Mouse (Mus musculus) layer of hippocampus, adult 8-10 months (tissue): Measurements from ENCODE around the gene Tpp2. TPM values are rescaled to one million over a fixed set of nuclear protein-coding genes. Genes with fewer than 3 reads are reported as not detected.
"Not testable (repeated sequence)": the region's sequence is repeated elsewhere in the genome, so short reads cannot be mapped to it uniquely, and the experiment has no call there.

Experiments
- DNase-seq, 2 experiments: peaks; one replicate each; pipeline ENCODE4 v3.0.0; 2022; ENCODE audit warnings: low spot score in 2 of 2
- microRNA-seq, 2 experiments: library from miRNA; unstranded; fragments of <30 nt; microRNA quantifications; one replicate each; pipeline ENCODE4 v1.2.0; 2022
- total RNA-seq, 4 experiments: library from RNA; stranded (reverse); gene quantifications; 2 replicates each; pipeline ENCODE4 v1.2.4; 2022

Tpp2 gene
- total RNA-seq, 4 experiments from 2014 or later = 50.9 to 54.9 (median 51.3) TPM

DNA sequence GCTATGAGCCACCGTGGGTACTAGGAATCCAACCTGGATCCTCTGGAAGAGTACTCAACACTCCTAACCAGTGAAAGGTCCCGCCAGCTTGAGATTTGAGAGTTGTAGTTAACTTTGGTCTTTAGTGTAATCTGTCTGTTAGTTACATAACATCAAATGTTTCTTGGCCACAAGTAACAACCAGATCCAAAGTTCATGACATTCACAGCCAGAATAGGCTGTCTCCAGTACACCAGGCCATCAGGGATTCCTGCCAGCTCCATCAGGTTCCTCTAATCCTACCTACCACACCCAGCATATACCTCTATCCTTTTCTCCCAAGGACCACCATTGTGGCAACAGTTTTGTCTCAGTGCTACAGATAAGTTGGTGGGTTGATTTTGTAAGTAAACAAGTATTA lies 82.1 kb downstream of the Tpp2 start:
- DNase-seq = no peak

- no peak for DNase-seq
These were observed 86.5 kb downstream of the Tpp2 start, which contains the start of gene Mettl21c for GRCm38 (mm10) chr1:44019934-44020333. Mettl21c (minus strand) TSS chr1:44020034.

DNA sequence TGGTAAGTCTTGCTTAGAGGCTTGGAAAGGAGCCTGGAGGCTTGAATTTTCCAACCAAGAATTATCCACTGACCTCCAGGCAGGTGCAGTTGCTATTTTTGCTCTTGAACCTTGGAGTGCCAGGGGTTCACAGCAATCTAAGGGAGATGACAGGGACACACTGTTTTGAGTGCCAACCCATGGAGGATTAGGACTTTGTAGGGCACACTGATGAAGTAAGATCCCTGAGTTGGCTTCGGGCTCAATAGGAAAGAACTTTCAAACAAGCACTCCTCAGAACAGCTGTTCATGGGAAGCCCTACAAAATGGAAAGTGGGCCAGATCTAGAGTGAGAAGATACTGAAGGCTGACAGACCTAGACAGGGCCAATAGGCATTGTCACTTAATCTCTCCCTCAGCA lies 89.2 kb downstream of the Tpp2 start:
- no peak for DNase-seq

DNA sequence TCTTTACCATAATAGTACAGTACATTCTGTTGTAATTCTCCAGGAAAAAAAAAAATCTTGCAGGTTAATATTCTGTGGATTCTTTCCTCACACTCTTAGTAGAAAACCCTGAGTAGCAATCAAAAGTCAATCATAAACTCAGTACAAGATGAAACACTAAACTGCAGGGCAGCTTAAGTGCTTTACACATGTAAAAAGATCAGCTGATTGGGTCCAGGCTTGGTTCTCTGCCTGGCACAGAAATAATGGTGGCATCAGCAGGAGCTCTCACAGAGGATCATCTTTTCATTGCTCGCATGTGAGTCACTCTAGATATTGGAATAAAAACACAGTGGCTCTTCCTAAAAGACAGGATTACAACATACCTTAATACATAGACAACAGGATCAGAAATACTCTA lies 94.2 kb downstream of the Tpp2 start:
- no peak for DNase-seq

- no peak for DNase-seq
These were observed 98.8 kb downstream of the Tpp2 start for GRCm38 (mm10) chr1:44032213-44032612.

DNA sequence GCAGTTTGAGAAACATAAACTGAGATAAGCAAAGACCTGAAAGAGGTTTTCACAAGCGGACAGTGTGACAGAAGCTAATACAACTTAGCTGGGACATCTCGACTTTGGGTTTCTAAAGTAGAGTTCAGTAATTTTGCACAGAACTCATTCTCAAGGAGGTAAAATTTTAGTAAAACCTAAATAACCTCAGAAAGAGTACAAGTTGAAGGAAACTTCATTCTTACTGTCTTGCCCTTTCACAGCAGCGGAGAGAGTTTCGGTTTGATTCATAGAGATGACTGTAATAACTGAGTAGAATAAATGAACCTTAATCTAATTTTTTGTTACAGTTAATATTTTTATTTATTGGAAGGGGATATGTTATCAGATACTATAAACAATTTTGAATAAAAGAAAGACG lies 99.5 kb downstream of the Tpp2 start:
- no peak for DNase-seq

- peak in 1 of 2 experiments; percentile 44 for DNase-seq
These were observed 108.5 kb downstream of the Tpp2 start for GRCm38 (mm10) chr1:44041797-44042554.

- no peak for DNase-seq
These were observed 109.1 kb downstream of the Tpp2 start for GRCm38 (mm10) chr1:44042555-44042915.

GRCm38 (mm10) chr1:44045689-44046088 lies 112.2 kb downstream of the Tpp2 start:
- not testable (repeated sequence) for DNase-seq

- DNase-seq = no peak
These were observed 113.1 kb downstream of the Tpp2 start for GRCm38 (mm10) chr1:44046556-44046955.

Small RNA genes lying within 50 kb of the gene (microRNA-seq; reads per million reads assigned to microRNA genes)
- gene Gm24180 = 0 reads per million in 2 experiments

Other genes with a start within 250 kb of the Tpp2 start
- 1 to 10 TPM; 1.4 to 8.2 (median 3.3) TPM for gene 1500015O10Rik, start 203.0 kb upstream of the Tpp2 start, total RNA-seq
- 10 to 100 TPM; 41.5 to 47.7 (median 43.2) TPM for gene Uxs1, start 105.8 kb upstream of the Tpp2 start, total RNA-seq
- gene Mettl21c, start 86.4 kb downstream of the Tpp2 start, total RNA-seq = under 1 TPM in 2 of 4 experiments, not detected in 2; 0.12 to 0.25 TPM
- gene Gm8251, start 128.3 kb downstream of the Tpp2 start, total RNA-seq = not detected
- gene Tex30, start 168.8 kb downstream of the Tpp2 start, total RNA-seq = 1 to 10 TPM; 6.7 to 8.2 (median 7.4) TPM
- 10 to 100 TPM in 2 of 4 experiments, 1 to 10 TPM in 2; 9.4 to 10.6 (median 10.1) TPM for gene Kdelc1, start 185.2 kb downstream of the Tpp2 start, total RNA-seq
- gene Bivm, start 185.3 kb downstream of the Tpp2 start, total RNA-seq = 10 to 100 TPM; 29.7 to 47.3 (median 36.8) TPM
- gene Ercc5, start 214.1 kb downstream of the Tpp2 start, total RNA-seq = 10 to 100 TPM; 19.7 to 22.8 (median 21.5) TPM